Comparison of ENCODE assay signal across 11 mouse cellular contexts in genomic region chr5:124785650-124786049, GRCm38 (mm10).
A peak's percentile ranks its signal among the peaks of the same experiment; 100 is the strongest.
DNase-seq lines count a peak whose midpoint lies in the region; ATAC-seq and TF ChIP-seq lines count a peak whose summit lies in the region.
"Had no signal": no experiment of that assay in that cellular context is flagged by ENCODE, and none has a peak within 500 bp of the region (broad histone marks: within the 10 kb centered on the region; RNA-seq: fewer than 3 reads in every experiment).

No protein-coding gene starts in this region.

- DNase-seq in liver, adult 2 months (ENCODE audit: extremely low read depth, low read depth, low spot score) = no peak
- DNase-seq in liver (no peak), A20 (ENCODE audit: low read depth, low spot score) (peak; percentile 10)
- peak; percentile 37 to 43 for DNase-seq in B cell, adult 2 months
- DNase-seq in right cerebral cortex, postnatal 36 days (ENCODE audit: low spot score in 2 of 2) = no peak
- DNase-seq in layer of hippocampus, postnatal 25 days (ENCODE audit: extremely low spot score in 1 of 2, low spot score in 1 of 2) = no peak

- ATAC-seq in erythroblast, adult 5-6 weeks (replicated peaks; ENCODE audit: low FRiP score, poor library complexity, severe bottlenecking) = no peak
- ATAC-seq: inflammation-experienced regulatory T-cells, adult 6 months had no signal

- peak; percentile 42; the same call in 1 of the 2 replicates for TF ChIP-seq CTCF in liver, adult 2 months (IDR thresholded peaks at IDR 0.05; ENCODE audit: low read depth, low read length)
- peak; percentile 28; the same call in 1 of the 2 replicates for TF ChIP-seq CTCF in bone marrow macrophage, adult 2 months (IDR thresholded peaks at IDR 0.05; ENCODE audit: low read depth, low read length)

- no peak overlapping the region for H3K4me3 ChIP-seq in liver, adult 2 months (ENCODE audit: insufficient read depth, low read depth, low read length)
- no peak overlapping the region for H3K4me3 ChIP-seq in bone marrow macrophage, adult 2 months (ENCODE audit: insufficient read depth, low read length)
- H3K4me3 ChIP-seq: erythroblast, embryonic 14.5 days had no signal

- no peaks in the 10 kb centered on the region for H3K27me3 ChIP-seq in liver, adult 2 months (ENCODE audit: control insufficient read depth, insufficient read depth, low read length)

- no peaks in the 10 kb centered on the region for H3K36me3 ChIP-seq in liver, adult 2 months (ENCODE audit: control insufficient read depth, insufficient read depth, low read length)

- no peak for TF ChIP-seq POLR2A in liver, adult 2 months (IDR thresholded peaks at IDR 0.05; ENCODE audit: extremely low read depth, insufficient read depth, low read length)
- no peak for TF ChIP-seq POLR2A in bone marrow macrophage, adult 2 months (IDR thresholded peaks at IDR 0.05; ENCODE audit: borderline replicate concordance, low read depth, low read length)

- H3K9ac ChIP-seq in liver, adult 2 months (ENCODE audit: low read depth, low read length) = no peak overlapping the region

- 86% methylated on average over 7 of the region's 7 CpGs for WGBS in liver, adult 2 months

- no peak overlapping the region for H3K27ac ChIP-seq in liver, adult 2 months (replicated peaks; ENCODE audit: insufficient read depth, low read depth, low read length)
- no peak overlapping the region for H3K27ac ChIP-seq in bone marrow macrophage, adult 2 months (ENCODE audit: insufficient read depth, low read depth, low read length)
- H3K27ac ChIP-seq: macrophage had no signal

- no peaks in the 10 kb centered on the region for H3K4me1 ChIP-seq in liver, adult 2 months (ENCODE audit: control insufficient read depth, insufficient read depth, low read length)
- no peaks in the 10 kb centered on the region for H3K4me1 ChIP-seq in bone marrow macrophage, adult 2 months (ENCODE audit: control insufficient read depth, insufficient read depth, low read length)

- no peaks in the 10 kb centered on the region for H3K79me2 ChIP-seq in liver, adult 2 months (ENCODE audit: control insufficient read depth, insufficient read depth, low read length)

Comparison
In these comparisons a context has a peak if more than half of its experiments do, and no peak if none do; other contexts are left out.
1. DNase-seq: peak in A20 (single experiment) and B cell, adult 2 months (2 of 2); none in liver, adult 2 months (single experiment), liver (single experiment), right cerebral cortex, postnatal 36 days (0 of 2) and layer of hippocampus, postnatal 25 days (0 of 2).